Mouse (Mus musculus) CH12.LX (cell line): ENCODE results near the gene Rdh16f2. TPM values are rescaled to one million over a fixed set of nuclear protein-coding genes. Genes with fewer than 3 reads are reported as not detected.

Experiments
- polyA plus RNA-seq: library from polyadenylated mRNA; unstranded; fragments of >175 nt; gene quantifications from 2 replicates; pipeline ENCODE4 v1.2.1, GENCODE M21; 2012; ENCODE audit warnings: low read depth; ENCODE audit not compliant: insufficient read length
- total RNA-seq, 2 experiments: library from RNA; depleted of rRNA; stranded (reverse); fragments of 300-350 nt in 1 of 2; fragments of >200 nt in 1 of 2; gene quantifications; 2 replicates each; pipeline ENCODE4 v1.2.3; 2012 to 2014

Rdh16f2 gene
- total and polyA plus RNA-seq, 3 experiments, result not detected

Other genes with a start within 250 kb of the Rdh16f2 start
Only the 20 nearest of the 21 such genes appear.
- gene Stat6, start 223.5 kb upstream of the Rdh16f2 start, total RNA-seq (2012; rRNA removed), result 58.7 and 76.6 TPM in 2 replicates
- 64.0 and 71.5 TPM in 2 replicates for gene Stat6, start 223.5 kb upstream of the Rdh16f2 start, total RNA-seq (2014; rRNA removed)
- gene Stat6, start 223.5 kb upstream of the Rdh16f2 start, polyA plus RNA-seq, result 62.9 and 72.1 TPM in 2 replicates
- gene Nemp1, start 199.6 kb upstream of the Rdh16f2 start, total RNA-seq (2012; rRNA removed), result 12.5 and 13.2 TPM in 2 replicates
- 17.4 and 18.3 TPM in 2 replicates for gene Nemp1, start 199.6 kb upstream of the Rdh16f2 start, total RNA-seq (2014; rRNA removed)
- 7.5 and 8.3 TPM in 2 replicates for gene Nemp1, start 199.6 kb upstream of the Rdh16f2 start, polyA plus RNA-seq
- gene Nab2, start 197.9 kb upstream of the Rdh16f2 start, total RNA-seq (2012; rRNA removed), result 10.0 and 13.9 TPM in 2 replicates
- 5.9 and 8.1 TPM in 2 replicates for gene Nab2, start 197.9 kb upstream of the Rdh16f2 start, total RNA-seq (2014; rRNA removed)
- gene Nab2, start 197.9 kb upstream of the Rdh16f2 start, polyA plus RNA-seq, result 9.2 and 10.8 TPM in 2 replicates
- 1.8 and 2.3 TPM in 2 replicates for gene Myo1a, start 161.3 kb upstream of the Rdh16f2 start, total RNA-seq (2012; rRNA removed)
- gene Myo1a, start 161.3 kb upstream of the Rdh16f2 start, total RNA-seq (2014; rRNA removed), result 0.08 and 0.24 TPM in 2 replicates
- 0.36 and 0.45 TPM in 2 replicates for gene Myo1a, start 161.3 kb upstream of the Rdh16f2 start, polyA plus RNA-seq
- not detected in 2 replicates for gene Tac2, start 142.0 kb upstream of the Rdh16f2 start, total RNA-seq (2012; rRNA removed)
- gene Tac2, start 142.0 kb upstream of the Rdh16f2 start, total RNA-seq (2014; rRNA removed), result not detected in 2 replicates
- gene Tac2, start 142.0 kb upstream of the Rdh16f2 start, polyA plus RNA-seq, result not detected in 2 replicates
- gene Zbtb39, start 126.9 kb upstream of the Rdh16f2 start, total RNA-seq (2012; rRNA removed), result 3.7 and 4.2 TPM in 2 replicates
- gene Zbtb39, start 126.9 kb upstream of the Rdh16f2 start, total RNA-seq (2014; rRNA removed), result 0.63 and 1.1 TPM in 2 replicates
- 4.0 and 5.0 TPM in 2 replicates for gene Zbtb39, start 126.9 kb upstream of the Rdh16f2 start, polyA plus RNA-seq
- 0.04 TPM in 1 of 2 replicates, not detected in the other for gene Gpr182, start 114.7 kb upstream of the Rdh16f2 start, total RNA-seq (2012; rRNA removed)
- gene Gpr182, start 114.7 kb upstream of the Rdh16f2 start, total RNA-seq (2014; rRNA removed), result not detected in 2 replicates
- 0.05 and 0.13 TPM in 2 replicates for gene Gpr182, start 114.7 kb upstream of the Rdh16f2 start, polyA plus RNA-seq
- not detected in 2 replicates for gene Rdh1, start 106.8 kb upstream of the Rdh16f2 start, total RNA-seq (2012; rRNA removed)
- 0.05 TPM in 1 of 2 replicates, not detected in the other for gene Rdh1, start 106.8 kb upstream of the Rdh16f2 start, total RNA-seq (2014; rRNA removed)
- gene Rdh1, start 106.8 kb upstream of the Rdh16f2 start, polyA plus RNA-seq, result not detected in 2 replicates
- gene Rdh16f1, start 106.7 kb upstream of the Rdh16f2 start, total RNA-seq (2012; rRNA removed), result not detected in 2 replicates
- not detected in 2 replicates for gene Rdh16f1, start 106.7 kb upstream of the Rdh16f2 start, total RNA-seq (2014; rRNA removed)
- gene Rdh16f1, start 106.7 kb upstream of the Rdh16f2 start, polyA plus RNA-seq, result not detected in 2 replicates
- not detected in 2 replicates for gene Rdh9, start 90.1 kb upstream of the Rdh16f2 start, total RNA-seq (2012; rRNA removed)
- gene Rdh9, start 90.1 kb upstream of the Rdh16f2 start, total RNA-seq (2014; rRNA removed), result not detected in 2 replicates
- 0.09 TPM in 1 of 2 replicates, not detected in the other for gene Rdh9, start 90.1 kb upstream of the Rdh16f2 start, polyA plus RNA-seq
- not detected in 2 replicates for gene Rdh16, start 65.3 kb upstream of the Rdh16f2 start, total RNA-seq (2012; rRNA removed)
- not detected in 2 replicates for gene Rdh16, start 65.3 kb upstream of the Rdh16f2 start, total RNA-seq (2014; rRNA removed)
- gene Rdh16, start 65.3 kb upstream of the Rdh16f2 start, polyA plus RNA-seq, result not detected in 2 replicates
- not detected in 2 replicates for gene Rdh19, start 16.5 kb upstream of the Rdh16f2 start, total RNA-seq (2012; rRNA removed)
- not detected in 2 replicates for gene Rdh19, start 16.5 kb upstream of the Rdh16f2 start, total RNA-seq (2014; rRNA removed)
- not detected in 2 replicates for gene Rdh19, start 16.5 kb upstream of the Rdh16f2 start, polyA plus RNA-seq
- not detected in 2 replicates for gene Rdh7, start 22.3 kb downstream of the Rdh16f2 start, total RNA-seq (2012; rRNA removed)
- not detected in 2 replicates for gene Rdh7, start 22.3 kb downstream of the Rdh16f2 start, total RNA-seq (2014; rRNA removed)
- not detected in 2 replicates for gene Rdh7, start 22.3 kb downstream of the Rdh16f2 start, polyA plus RNA-seq
- not detected in 2 replicates for gene Sdr9c7, start 32.0 kb downstream of the Rdh16f2 start, total RNA-seq (2012; rRNA removed)
- not detected in 2 replicates for gene Sdr9c7, start 32.0 kb downstream of the Rdh16f2 start, total RNA-seq (2014; rRNA removed)
- not detected in 2 replicates for gene Sdr9c7, start 32.0 kb downstream of the Rdh16f2 start, polyA plus RNA-seq
- gene Hsd17b6, start 141.1 kb downstream of the Rdh16f2 start, total RNA-seq (2012; rRNA removed), result 0.08 TPM in 1 of 2 replicates, not detected in the other
- not detected in 2 replicates for gene Hsd17b6, start 141.1 kb downstream of the Rdh16f2 start, total RNA-seq (2014; rRNA removed)
- not detected in 2 replicates for gene Hsd17b6, start 141.1 kb downstream of the Rdh16f2 start, polyA plus RNA-seq
- 69.5 and 79.6 TPM in 2 replicates for gene Prim1, start 148.7 kb downstream of the Rdh16f2 start, total RNA-seq (2012; rRNA removed)
- 151 and 171 TPM in 2 replicates for gene Prim1, start 148.7 kb downstream of the Rdh16f2 start, total RNA-seq (2014; rRNA removed)
- gene Prim1, start 148.7 kb downstream of the Rdh16f2 start, polyA plus RNA-seq, result 101 and 102 TPM in 2 replicates
- 1,257 and 1,396 TPM in 2 replicates for gene Naca, start 169.1 kb downstream of the Rdh16f2 start, total RNA-seq (2012; rRNA removed)
- 1,670 and 1,798 TPM in 2 replicates for gene Naca, start 169.1 kb downstream of the Rdh16f2 start, total RNA-seq (2014; rRNA removed)
- gene Naca, start 169.1 kb downstream of the Rdh16f2 start, polyA plus RNA-seq, result 1,330 and 1,397 TPM in 2 replicates
- 124 and 176 TPM in 2 replicates for gene Ptges3, start 192.5 kb downstream of the Rdh16f2 start, total RNA-seq (2012; rRNA removed)
- gene Ptges3, start 192.5 kb downstream of the Rdh16f2 start, total RNA-seq (2014; rRNA removed), result 196 and 210 TPM in 2 replicates
- 247 and 274 TPM in 2 replicates for gene Ptges3, start 192.5 kb downstream of the Rdh16f2 start, polyA plus RNA-seq
- 1,695 and 1,781 TPM in 2 replicates for gene Atp5b, start 216.8 kb downstream of the Rdh16f2 start, total RNA-seq (2012; rRNA removed)
- 1,737 and 1,775 TPM in 2 replicates for gene Atp5b, start 216.8 kb downstream of the Rdh16f2 start, total RNA-seq (2014; rRNA removed)
- gene Atp5b, start 216.8 kb downstream of the Rdh16f2 start, polyA plus RNA-seq, result 1,504 and 1,607 TPM in 2 replicates
- gene Baz2a, start 225.1 kb downstream of the Rdh16f2 start, total RNA-seq (2012; rRNA removed), result 11.8 and 12.8 TPM in 2 replicates
- gene Baz2a, start 225.1 kb downstream of the Rdh16f2 start, total RNA-seq (2014; rRNA removed), result 4.5 and 5.4 TPM in 2 replicates
- 29.5 and 34.0 TPM in 2 replicates for gene Baz2a, start 225.1 kb downstream of the Rdh16f2 start, polyA plus RNA-seq